Mouse (Mus musculus): Measurements from ENCODE around the gene Gm49321.

GRCm38 (mm10) chr12:73892616-73893015 is 44.8 kb upstream of the Gm49321 start:
- no peak for TF ChIP-seq CTCF (IDR thresholded peaks at IDR 0.05; ENCODE audit: control insufficient read depth, insufficient read depth, insufficient replicate concordance, low read depth, low read length)
- TF ChIP-seq POLR2A (IDR thresholded peaks at IDR 0.05; ENCODE audit: control insufficient read depth, low read depth, low read length), result no peak
